Mouse (Mus musculus) urinary bladder, postnatal 25 days (tissue): ENCODE measurements around the gene Trim69.

Experiments used
- DNase-seq: peaks from one replicate; pipeline ENCODE4 v3.0.0; 2022; ENCODE audit warnings: low spot score

Trim69 gene

GRCm38 (mm10) chr2:122160680-122161079 is at the start of gene Trim69:
Gene Trim69, plus strand, starts transcription at chr2:122160700.
- peak; percentile 84 for DNase-seq

GRCm38 (mm10) chr2:122116888-122117287 is 43.6 kb upstream of the Trim69 start:
- DNase-seq, result no peak

GRCm38 (mm10) chr2:122117961-122118958 is 42.2 kb upstream of the Trim69 start, which contains the start of gene Spg11:
Gene Spg11, minus strand, starts transcription at chr2:122118386.
- DNase-seq, result peak; percentile 93

GRCm38 (mm10) chr2:122125680-122126572 is 34.6 kb upstream of the Trim69 start:
- no peak for DNase-seq

- DNase-seq, result no peak
Measured at GRCm38 (mm10) chr2:122126765-122127347, 33.6 kb upstream of the Trim69 start.

- DNase-seq, result no peak
Measured at GRCm38 (mm10) chr2:122127635-122128034, 32.9 kb upstream of the Trim69 start.

GRCm38 (mm10) chr2:122132078-122132477 is 28.4 kb upstream of the Trim69 start:
- DNase-seq, result no peak

GRCm38 (mm10) chr2:122132618-122133017 is 27.9 kb upstream of the Trim69 start:
- DNase-seq, result no peak

GRCm38 (mm10) chr2:122137839-122138465 is 22.5 kb upstream of the Trim69 start:
- DNase-seq, result no peak

- DNase-seq, result no peak
Measured at GRCm38 (mm10) chr2:122140815-122141214, 19.7 kb upstream of the Trim69 start.

GRCm38 (mm10) chr2:122141332-122141967 is 19.1 kb upstream of the Trim69 start:
- DNase-seq, result no peak

- no peak for DNase-seq
Measured at GRCm38 (mm10) chr2:122143111-122143510, 17.4 kb upstream of the Trim69 start.

- DNase-seq, result no peak
Measured at GRCm38 (mm10) chr2:122145756-122146155, 14.7 kb upstream of the Trim69 start.

- no peak for DNase-seq
Measured at GRCm38 (mm10) chr2:122146687-122147086, 13.8 kb upstream of the Trim69 start.

GRCm38 (mm10) chr2:122147508-122148241 is 12.8 kb upstream of the Trim69 start, which contains the start of gene B2m:
Gene B2m, plus strand, starts transcription at chr2:122147686.
- DNase-seq, result peak; percentile 92

GRCm38 (mm10) chr2:122148242-122148917 is 12.1 kb upstream of the Trim69 start:
- peak; percentile 35 for DNase-seq

- DNase-seq, result no peak
Measured at GRCm38 (mm10) chr2:122149316-122149715, 11.2 kb upstream of the Trim69 start.

GRCm38 (mm10) chr2:122149716-122150115 is 10.8 kb upstream of the Trim69 start:
- DNase-seq, result no peak

GRCm38 (mm10) chr2:122151221-122151620 is 9.3 kb upstream of the Trim69 start:
- DNase-seq, result no peak

- no peak for DNase-seq
Measured at GRCm38 (mm10) chr2:122152850-122153249, 7.7 kb upstream of the Trim69 start.
